Mouse (Mus musculus): Measurements from ENCODE around the gene Hist1h2ad. TPM values are rescaled to one million over a fixed set of nuclear protein-coding genes. Genes with fewer than 3 reads are reported as not detected.
"Not testable (repeated sequence)": the region's sequence is repeated elsewhere in the genome, so short reads cannot be mapped to it uniquely, and the experiment has no call there.

Hist1h2ad gene
- polyA plus RNA-seq, 1 experiment from 2014 or later = 2.9 TPM

- not testable (repeated sequence) for H3K36me3 ChIP-seq (ENCODE audit: control insufficient read depth, insufficient read depth, low read length); ATAC-seq (ENCODE audit: low FRiP score, low TSS enrichment); H3K4me2 ChIP-seq (replicated peaks; ENCODE audit: low read depth, low read length); H3K9ac ChIP-seq (ENCODE audit: low read depth, low read length); H3K9me3 ChIP-seq (ENCODE audit: control insufficient read depth, low read length); H3K4me3 ChIP-seq (ENCODE audit: low read length); H3K4me1 ChIP-seq (ENCODE audit: control insufficient read depth, insufficient read depth, low read length); H3K27ac ChIP-seq (ENCODE audit: low read depth, low read length); H3K27me3 ChIP-seq (ENCODE audit: control insufficient read depth, insufficient read depth, low read length)
- 68% methylated on average over 1 of the region's 1 CpGs for WGBS
These were observed 34.4 kb upstream of the Hist1h2ad start for GRCm38 (mm10) chr13:23539821-23540220.

DNA sequence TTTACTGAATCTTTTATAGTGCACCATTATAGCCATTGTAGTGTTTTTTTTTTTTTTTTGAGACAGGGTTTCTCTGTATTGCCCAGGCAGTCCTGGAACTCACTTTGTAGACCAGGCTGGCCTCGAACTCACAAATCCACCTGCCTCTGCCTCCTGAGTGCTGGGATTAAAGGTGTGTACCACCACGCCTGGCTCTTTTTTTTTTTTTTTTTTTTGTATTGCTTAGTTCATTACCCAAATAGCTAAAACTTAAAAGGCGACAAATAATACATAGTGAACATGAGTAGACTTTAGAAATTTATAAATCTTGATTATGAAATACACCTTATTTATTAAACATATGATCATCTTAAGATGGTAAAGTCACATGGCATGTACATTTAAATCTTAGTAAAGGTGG, 32.7 kb upstream of the Hist1h2ad start:
- Histone ChIP-seq H3K4me1 (ENCODE audit: control insufficient read depth, insufficient read depth, low read length) (peaks cover 5% of the 10 kb centered on the region), H3K9ac (ENCODE audit: low read depth, low read length) (no peak overlapping the region), H3K27ac (ENCODE audit: low read depth, low read length) (no peak overlapping the region), H3K9me3 (ENCODE audit: control insufficient read depth, low read length) (no peaks in the 10 kb centered on the region), H3K36me3 (ENCODE audit: control insufficient read depth, insufficient read depth, low read length) (no peaks in the 10 kb centered on the region), H3K27me3 (ENCODE audit: control insufficient read depth, insufficient read depth, low read length) (no peaks in the 10 kb centered on the region), H3K4me2 (replicated peaks; ENCODE audit: low read depth, low read length) (no peak overlapping the region), H3K4me3 (ENCODE audit: low read length) (no peak overlapping the region)
- no peak for ATAC-seq (ENCODE audit: low FRiP score, low TSS enrichment)
- 90% methylated on average over 3 of the region's 3 CpGs for WGBS

DNA sequence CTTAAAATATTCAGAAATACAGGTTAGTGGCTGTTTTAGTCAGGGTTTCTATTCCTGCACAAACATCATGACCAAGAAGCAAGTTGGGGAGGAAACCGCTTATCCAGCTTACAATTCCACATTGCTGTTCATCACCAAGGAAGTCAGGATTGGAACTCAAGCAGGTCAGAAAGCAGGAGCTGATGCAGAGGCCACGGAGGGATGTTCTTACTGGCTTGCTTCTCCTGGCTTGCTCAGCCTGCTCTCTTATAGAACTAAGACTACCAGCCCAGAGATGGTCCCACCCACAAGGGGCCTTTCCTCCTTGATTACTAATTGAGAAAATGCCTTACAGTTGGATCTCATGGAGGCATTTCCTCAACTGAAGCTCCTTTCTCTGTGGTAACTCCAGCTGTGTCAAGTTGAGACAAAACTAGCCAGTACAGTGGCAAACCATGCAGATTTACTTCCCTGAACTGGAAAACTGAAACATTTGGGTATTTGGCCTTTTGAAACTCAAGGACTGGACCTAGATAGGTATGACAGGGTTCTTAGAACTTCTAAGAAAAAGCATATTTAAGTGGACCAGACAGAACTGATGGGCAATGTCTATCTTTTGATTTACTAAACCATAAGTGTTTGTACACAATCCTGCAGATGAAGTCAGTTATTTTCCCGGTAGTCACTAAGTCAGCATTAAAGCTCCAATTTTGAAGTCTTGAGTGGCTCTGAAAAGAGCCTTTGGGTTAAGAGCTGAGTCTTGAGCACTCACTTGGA, 31.8 kb upstream of the Hist1h2ad start:
- Histone ChIP-seq H3K9ac (ENCODE audit: low read depth, low read length) (peak overlapping the region; percentile 68), H3K27ac (ENCODE audit: low read depth, low read length) (peak overlapping the region; percentile 88), H3K4me2 (replicated peaks; ENCODE audit: low read depth, low read length) (peak overlapping the region; percentile 76), H3K4me3 (ENCODE audit: low read length) (peak overlapping the region; percentile 44)
- not testable (repeated sequence) for H3K9me3 ChIP-seq (ENCODE audit: control insufficient read depth, low read length); ATAC-seq (ENCODE audit: low FRiP score, low TSS enrichment); H3K4me1 ChIP-seq (ENCODE audit: control insufficient read depth, insufficient read depth, low read length); H3K27me3 ChIP-seq (ENCODE audit: control insufficient read depth, insufficient read depth, low read length); H3K36me3 ChIP-seq (ENCODE audit: control insufficient read depth, insufficient read depth, low read length)
- WGBS = 11% methylated on average over 3 of the region's 3 CpGs

DNA sequence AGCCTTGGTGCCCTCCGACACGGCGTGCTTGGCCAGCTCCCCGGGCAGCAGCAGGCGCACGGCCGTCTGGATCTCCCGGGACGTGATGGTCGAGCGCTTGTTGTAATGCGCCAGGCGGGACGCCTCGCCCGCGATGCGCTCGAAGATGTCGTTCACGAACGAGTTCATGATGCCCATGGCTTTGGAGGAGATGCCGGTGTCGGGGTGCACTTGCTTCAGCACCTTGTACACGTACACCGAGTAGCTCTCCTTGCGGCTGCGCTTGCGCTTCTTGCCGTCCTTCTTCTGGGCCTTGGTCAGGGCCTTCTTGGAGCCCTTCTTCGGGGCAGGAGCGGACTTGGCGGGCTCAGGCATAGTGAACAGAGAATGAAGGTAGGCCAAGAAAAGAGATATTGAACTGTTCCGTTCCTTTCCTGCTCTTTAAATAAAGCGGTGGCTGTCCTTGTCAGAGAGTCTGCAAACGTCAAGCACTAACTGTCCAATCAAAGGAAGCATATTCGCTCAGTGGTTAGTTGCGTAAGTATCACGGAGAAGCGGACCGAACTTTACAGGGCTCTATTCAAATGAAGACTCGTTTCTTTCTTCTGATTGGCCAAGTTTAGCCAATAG, 31.1 kb upstream of the Hist1h2ad start, which contains the start of gene Hist1h2bh:
Hist1h2bh (minus strand) TSS at position 394 of the 609 bp plus-strand sequence.
- WGBS = under 1% methylated on average over 24 of the region's 42 CpGs
- peak; percentile 96 for ATAC-seq (ENCODE audit: low FRiP score, low TSS enrichment)
- peak within 1 kb of the TSS; percentile 97 for H3K27ac ChIP-seq (ENCODE audit: low read depth, low read length)
- not testable (repeated sequence) for H3K9me3 ChIP-seq (ENCODE audit: control insufficient read depth, low read length); H3K36me3 ChIP-seq (ENCODE audit: control insufficient read depth, insufficient read depth, low read length); H3K4me1 ChIP-seq (ENCODE audit: control insufficient read depth, insufficient read depth, low read length); H3K27me3 ChIP-seq (ENCODE audit: control insufficient read depth, insufficient read depth, low read length)
- H3K4me2 ChIP-seq (replicated peaks; ENCODE audit: low read depth, low read length) = peak within 1 kb of the TSS; percentile 76
- peak within 1 kb of the TSS; percentile 69 for H3K9ac ChIP-seq (ENCODE audit: low read depth, low read length)
- peak within 1 kb of the TSS; percentile 46 for H3K4me3 ChIP-seq (ENCODE audit: low read length)

DNA sequence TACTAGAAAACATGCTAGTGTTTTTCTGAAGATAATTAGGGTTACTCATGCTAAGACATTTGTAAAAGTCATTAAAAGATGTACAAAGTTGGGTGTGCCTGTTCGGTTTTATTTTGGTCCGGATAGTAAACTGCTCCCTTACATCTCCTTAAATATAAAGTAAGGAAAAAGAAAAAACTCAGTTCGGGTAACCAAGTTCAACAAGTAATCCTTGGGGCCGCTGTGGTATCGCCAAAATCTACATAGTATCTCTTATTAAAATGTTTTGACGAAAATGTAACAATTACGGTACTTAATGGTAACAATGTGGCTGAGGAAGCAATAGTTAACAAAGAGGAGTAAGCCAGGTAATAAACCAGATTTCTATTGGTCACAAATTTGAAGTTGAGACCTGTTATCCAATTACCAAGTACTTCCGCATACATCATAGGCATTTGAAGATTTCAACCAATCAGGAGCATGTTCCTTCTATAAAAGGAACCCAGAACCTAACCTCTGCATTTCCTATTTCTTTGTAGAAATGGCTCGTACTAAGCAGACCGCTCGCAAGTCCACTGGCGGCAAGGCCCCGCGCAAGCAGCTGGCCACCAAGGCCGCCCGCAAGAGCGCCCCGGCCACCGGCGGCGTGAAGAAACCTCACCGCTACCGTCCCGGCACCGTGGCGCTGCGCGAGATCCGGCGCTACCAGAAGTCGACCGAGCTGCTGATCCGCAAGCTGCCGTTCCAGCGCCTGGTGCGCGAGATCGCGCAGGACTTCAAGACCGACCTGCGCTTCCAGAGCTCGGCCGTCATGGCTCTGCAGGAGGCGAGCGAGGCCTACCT, 30.0 kb upstream of the Hist1h2ad start, which contains the start of gene Hist1h3f:
Hist1h3f (plus strand) TSS at position 88 of the 822 bp plus-strand sequence.
- H3K4me1 ChIP-seq (ENCODE audit: control insufficient read depth, insufficient read depth, low read length) = no peaks in the 10 kb centered on the region
- peak within 1 kb of the TSS; percentile 76 for H3K4me2 ChIP-seq (replicated peaks; ENCODE audit: low read depth, low read length)
- H3K36me3 ChIP-seq (ENCODE audit: control insufficient read depth, insufficient read depth, low read length) = no peaks in the 10 kb centered on the region
- no peaks in the 10 kb centered on the region for H3K9me3 ChIP-seq (ENCODE audit: control insufficient read depth, low read length)
- under 1% methylated on average over 30 of the region's 45 CpGs for WGBS
- peak within 1 kb of the TSS; percentile 97 for H3K27ac ChIP-seq (ENCODE audit: low read depth, low read length)
- ATAC-seq (ENCODE audit: low FRiP score, low TSS enrichment) = peak; percentile 95
- H3K27me3 ChIP-seq (ENCODE audit: control insufficient read depth, insufficient read depth, low read length) = no peaks in the 10 kb centered on the region
- H3K4me3 ChIP-seq (ENCODE audit: low read length) = peak within 1 kb of the TSS; percentile 46
- H3K9ac ChIP-seq (ENCODE audit: low read depth, low read length) = peak within 1 kb of the TSS; percentile 69

DNA sequence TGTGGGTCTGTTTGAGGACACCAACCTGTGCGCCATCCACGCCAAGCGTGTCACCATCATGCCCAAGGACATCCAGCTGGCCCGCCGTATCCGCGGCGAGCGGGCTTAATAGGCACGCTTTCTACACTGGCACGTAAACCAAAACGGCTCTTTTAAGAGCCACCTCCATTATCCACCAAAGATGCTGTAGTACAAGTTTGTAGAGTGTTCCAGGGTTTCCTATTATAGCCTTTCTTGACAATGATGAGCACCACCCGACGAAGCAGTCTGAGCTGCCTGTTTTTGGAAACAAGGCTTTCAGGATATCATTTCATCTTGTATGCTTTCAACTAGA, 29.4 kb upstream of the Hist1h2ad start:
- not testable (repeated sequence) for H3K36me3 ChIP-seq (ENCODE audit: control insufficient read depth, insufficient read depth, low read length); ATAC-seq (ENCODE audit: low FRiP score, low TSS enrichment); H3K4me1 ChIP-seq (ENCODE audit: control insufficient read depth, insufficient read depth, low read length); H3K27me3 ChIP-seq (ENCODE audit: control insufficient read depth, insufficient read depth, low read length); H3K9me3 ChIP-seq (ENCODE audit: control insufficient read depth, low read length); H3K4me2 ChIP-seq (replicated peaks; ENCODE audit: low read depth, low read length)
- Histone ChIP-seq H3K27ac (ENCODE audit: low read depth, low read length) (peak overlapping the region; percentile 89; the same call in 1 of the 2 replicates), H3K9ac (ENCODE audit: low read depth, low read length) (peak overlapping the region; percentile 69; the same call in 1 of the 2 replicates), H3K4me3 (ENCODE audit: low read length) (peak overlapping the region; percentile 46)
- 0% methylated on average over 11 of the region's 14 CpGs for WGBS

DNA sequence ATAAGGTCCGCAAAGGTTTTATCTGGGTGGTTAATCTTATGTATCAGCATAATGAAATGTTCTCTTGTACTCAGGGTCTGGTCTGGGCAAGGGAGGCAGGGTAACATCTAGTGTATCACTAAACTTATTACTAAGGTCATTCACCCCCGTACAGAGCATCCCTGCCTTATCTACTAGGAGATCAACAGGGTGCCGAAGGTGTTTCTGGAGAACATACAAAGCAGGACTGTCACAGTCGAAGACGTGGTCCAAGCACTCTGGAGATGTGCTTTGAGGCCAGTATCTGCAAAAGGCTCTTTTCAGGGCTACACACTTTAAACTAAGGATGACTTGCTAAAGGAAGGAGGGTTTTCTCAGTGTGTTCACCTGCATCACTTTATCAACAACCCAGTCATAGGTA, 27.5 kb upstream of the Hist1h2ad start:
- Histone ChIP-seq H3K4me3 (ENCODE audit: low read length) (no peak overlapping the region), H3K9me3 (ENCODE audit: control insufficient read depth, low read length) (no peaks in the 10 kb centered on the region), H3K4me1 (ENCODE audit: control insufficient read depth, insufficient read depth, low read length) (peaks cover 2% of the 10 kb centered on the region; the same call in 1 of the 2 replicates), H3K9ac (ENCODE audit: low read depth, low read length) (no peak overlapping the region), H3K4me2 (replicated peaks; ENCODE audit: low read depth, low read length) (no peak overlapping the region), H3K27me3 (ENCODE audit: control insufficient read depth, insufficient read depth, low read length) (no peaks in the 10 kb centered on the region), H3K27ac (ENCODE audit: low read depth, low read length) (peak overlapping the region; percentile 32; the same call in 1 of the 2 replicates), H3K36me3 (ENCODE audit: control insufficient read depth, insufficient read depth, low read length) (no peaks in the 10 kb centered on the region)
- 71% methylated on average over 5 of the region's 5 CpGs for WGBS
- no peak for ATAC-seq (ENCODE audit: low FRiP score, low TSS enrichment)

DNA sequence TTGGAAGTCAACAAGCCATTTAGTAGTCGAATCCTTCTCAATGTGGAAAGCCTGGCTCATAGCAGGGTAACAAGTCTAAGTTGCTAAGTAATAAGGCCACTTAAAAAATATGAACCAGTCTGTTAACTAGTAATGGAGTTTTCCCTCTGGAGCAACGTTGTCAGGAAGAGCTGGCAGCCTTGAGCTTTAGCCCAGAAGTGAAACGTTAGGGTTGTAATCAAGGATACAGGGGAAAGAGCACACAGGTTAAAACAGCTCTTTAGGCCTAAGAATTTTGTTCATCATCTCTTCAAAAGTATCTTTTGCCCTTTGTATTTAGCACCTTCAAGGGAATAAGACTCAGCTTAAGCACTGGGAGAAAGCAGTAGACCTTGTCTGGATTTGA, 23.4 kb upstream of the Hist1h2ad start:
- ATAC-seq (ENCODE audit: low FRiP score, low TSS enrichment) = no peak
- Histone ChIP-seq H3K4me3 (ENCODE audit: low read length) (peak overlapping the region; percentile 42), H3K36me3 (ENCODE audit: control insufficient read depth, insufficient read depth, low read length) (no peaks in the 10 kb centered on the region), H3K9me3 (ENCODE audit: control insufficient read depth, low read length) (no peaks in the 10 kb centered on the region), H3K27ac (ENCODE audit: low read depth, low read length) (peak overlapping the region; percentile 90), H3K4me1 (ENCODE audit: control insufficient read depth, insufficient read depth, low read length) (peaks cover 9% of the 10 kb centered on the region; the same call in 1 of the 2 replicates), H3K4me2 (replicated peaks; ENCODE audit: low read depth, low read length) (peak overlapping the region; percentile 55), H3K27me3 (ENCODE audit: control insufficient read depth, insufficient read depth, low read length) (no peaks in the 10 kb centered on the region), H3K9ac (ENCODE audit: low read depth, low read length) (peak overlapping the region; percentile 55)
- WGBS = 2% methylated on average over 3 of the region's 3 CpGs
